Mouse (Mus musculus) cortical plate, adult 2 months (tissue): ENCODE results near the gene Adarb1. TPM values are rescaled to one million over a fixed set of nuclear protein-coding genes. Genes with fewer than 3 reads are reported as not detected.
"Not testable (repeated sequence)": the region's sequence is repeated elsewhere in the genome, so short reads cannot be mapped to it uniquely, and the experiment has no call there.

Source experiments
- H3K27ac ChIP-seq: fragments of 200-500 bp; 2 replicates; pipeline ENCODE4 v1.5.1; 2012; ENCODE audit warnings: low read length, control low read depth, inconsistent platforms; ENCODE audit not compliant: insufficient read depth
- H3K4me1 ChIP-seq: fragments of 200-500 bp; 2 replicates; pipeline ENCODE4 v1.6.1; 2011; ENCODE audit warnings: low read length; ENCODE audit not compliant: control insufficient read depth, insufficient read depth
- H3K4me3 ChIP-seq: fragments of 200-500 bp; 2 replicates; pipeline ENCODE4 v1.5.1; 2011; ENCODE audit warnings: mild to moderate bottlenecking, low read length, control low read depth; ENCODE audit not compliant: insufficient read depth
- CTCF ChIP-seq: fragments of 200-500 bp; IDR thresholded peaks from 2 replicates; pipeline ENCODE4 v1.5.1; 2011; ENCODE audit warnings: mild to moderate bottlenecking, control low read depth, low read length; ENCODE audit not compliant: insufficient read depth; ENCODE audit errors: extremely low read depth
- POLR2A ChIP-seq: fragments of 200-500 bp; IDR thresholded peaks from 2 replicates; pipeline ENCODE4 v1.6.1; 2011; ENCODE audit warnings: mild to moderate bottlenecking, low read length, control low read depth; ENCODE audit not compliant: insufficient read depth; ENCODE audit errors: extremely low read depth
- polyA plus RNA-seq: library from polyadenylated mRNA; depleted of rRNA; stranded (reverse); fragments of >200 nt; gene quantifications from 2 replicates; pipeline ENCODE4 v1.2.3, GENCODE M21; 2012

Gene Adarb1
- polyA plus RNA-seq, 1 experiment = 105 TPM

DNA sequence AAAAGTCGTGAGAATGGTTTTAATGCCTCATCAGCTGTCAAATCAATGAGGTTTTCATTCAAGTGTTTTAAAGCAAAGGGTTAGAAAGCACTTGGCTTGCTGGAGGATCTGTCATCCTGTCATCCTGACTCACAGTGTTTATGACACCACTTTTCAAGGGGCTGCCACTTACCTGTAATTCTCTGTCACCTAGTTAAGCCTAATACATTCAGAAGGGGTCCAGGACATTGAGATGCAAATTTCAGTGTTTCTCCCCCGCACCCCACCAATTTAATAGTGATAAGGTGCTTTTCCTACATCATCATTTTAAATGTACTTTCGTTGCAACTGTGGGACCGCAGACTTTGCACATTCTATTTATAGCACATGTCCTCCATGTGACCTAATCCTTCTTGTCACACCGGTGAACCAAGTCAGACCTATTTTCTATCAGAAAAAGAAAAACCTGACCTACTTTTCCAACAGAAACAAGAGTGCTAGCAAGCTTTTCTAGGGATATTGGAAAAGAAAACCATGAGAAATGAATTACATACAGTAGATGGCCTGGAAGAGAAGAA lies 129.4 kb downstream of the Adarb1 start:
- peaks cover 4% of the 10 kb centered on the region; the same call in 1 of the 2 replicates for H3K4me1 ChIP-seq
- no peak for TF ChIP-seq POLR2A
- no peak for TF ChIP-seq CTCF
- no peak overlapping the region for H3K4me3 ChIP-seq
- no peak overlapping the region for H3K27ac ChIP-seq

GRCm38 (mm10) chr10:77287626-77288025 lies 130.4 kb downstream of the Adarb1 start:
- Histone ChIP-seq H3K27ac (no peak overlapping the region), H3K4me3 (no peak overlapping the region), H3K4me1 (peaks cover 4% of the 10 kb centered on the region; the same call in 1 of the 2 replicates)
- TF ChIP-seq CTCF (no peak), POLR2A (no peak)

DNA sequence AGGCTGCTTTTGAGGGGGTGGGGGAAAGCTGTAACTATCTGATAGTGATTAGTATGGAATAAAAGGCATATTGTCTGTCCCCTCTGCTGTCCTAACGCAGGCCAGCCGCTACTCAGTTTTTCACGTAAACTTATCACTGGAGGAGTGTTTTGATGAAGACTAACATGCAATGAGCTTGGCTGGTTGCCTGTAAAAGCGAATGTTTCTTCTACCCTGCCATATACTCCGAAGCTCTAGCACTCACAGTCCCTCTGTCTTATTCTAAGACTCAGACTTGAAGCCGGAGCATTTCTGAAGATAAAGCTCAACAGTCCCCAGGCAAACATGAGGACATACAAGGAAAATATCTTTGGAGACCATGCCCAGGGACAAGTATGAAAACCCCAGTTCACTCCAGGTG lies 133.2 kb downstream of the Adarb1 start:
- no peak overlapping the region for H3K4me3 ChIP-seq
- peaks cover 1% of the 10 kb centered on the region; the same call in 1 of the 2 replicates for H3K4me1 ChIP-seq
- TF ChIP-seq CTCF (no peak), POLR2A (no peak)
- no peak overlapping the region for H3K27ac ChIP-seq

DNA sequence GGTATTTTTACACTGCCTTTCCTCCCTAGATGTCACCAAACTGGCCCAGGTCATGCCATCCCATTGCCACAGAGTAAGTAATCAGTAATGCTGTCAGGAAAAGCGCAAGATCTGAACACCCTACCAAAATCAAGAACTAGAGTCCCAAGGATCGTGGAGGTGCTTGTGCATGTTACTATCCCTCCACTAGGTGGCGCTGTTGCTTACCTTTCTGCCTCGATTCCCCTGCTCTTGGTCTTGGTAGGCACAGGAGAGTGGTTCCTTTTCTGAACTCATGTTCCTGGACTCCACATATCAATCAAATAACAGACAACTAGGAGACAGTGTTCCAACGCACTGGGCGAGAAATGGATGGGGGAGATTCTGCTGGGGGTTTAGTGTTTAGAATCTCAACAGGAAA lies 135.2 kb downstream of the Adarb1 start:
- H3K4me3 ChIP-seq = no peak overlapping the region
- H3K27ac ChIP-seq = no peak overlapping the region
- H3K4me1 ChIP-seq = no peaks in the 10 kb centered on the region
- TF ChIP-seq CTCF (peak; percentile 100), POLR2A (no peak)

- not testable (repeated sequence) for H3K4me1 ChIP-seq, H3K4me3 ChIP-seq, H3K27ac ChIP-seq
Observed at GRCm38 (mm10) chr10:77282085-77282484, 136.0 kb downstream of the Adarb1 start.

DNA sequence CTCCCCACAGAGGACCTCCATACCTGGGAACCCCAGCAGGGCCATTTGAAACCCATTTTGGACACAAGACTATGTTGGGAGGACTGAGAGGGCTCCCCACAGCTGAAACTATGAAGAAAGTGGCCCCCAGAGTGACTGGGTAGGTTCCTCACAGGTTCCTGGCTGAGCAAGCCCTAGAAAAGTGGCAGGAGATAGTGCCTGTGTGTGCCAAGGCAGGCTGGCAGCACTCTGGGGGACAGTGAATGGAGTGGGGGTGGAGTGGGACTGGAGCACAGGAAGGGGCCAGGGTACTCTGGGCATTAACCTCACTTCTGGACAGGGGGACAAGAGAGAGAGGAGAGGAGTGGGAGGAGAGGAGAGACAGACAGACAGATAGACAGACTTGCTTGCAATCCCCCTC lies 144.3 kb downstream of the Adarb1 start:
- Histone ChIP-seq H3K4me3 (no peak overlapping the region), H3K4me1 (no peaks in the 10 kb centered on the region), H3K27ac (no peak overlapping the region)
- TF ChIP-seq POLR2A = no peak
- TF ChIP-seq CTCF = no peak

DNA sequence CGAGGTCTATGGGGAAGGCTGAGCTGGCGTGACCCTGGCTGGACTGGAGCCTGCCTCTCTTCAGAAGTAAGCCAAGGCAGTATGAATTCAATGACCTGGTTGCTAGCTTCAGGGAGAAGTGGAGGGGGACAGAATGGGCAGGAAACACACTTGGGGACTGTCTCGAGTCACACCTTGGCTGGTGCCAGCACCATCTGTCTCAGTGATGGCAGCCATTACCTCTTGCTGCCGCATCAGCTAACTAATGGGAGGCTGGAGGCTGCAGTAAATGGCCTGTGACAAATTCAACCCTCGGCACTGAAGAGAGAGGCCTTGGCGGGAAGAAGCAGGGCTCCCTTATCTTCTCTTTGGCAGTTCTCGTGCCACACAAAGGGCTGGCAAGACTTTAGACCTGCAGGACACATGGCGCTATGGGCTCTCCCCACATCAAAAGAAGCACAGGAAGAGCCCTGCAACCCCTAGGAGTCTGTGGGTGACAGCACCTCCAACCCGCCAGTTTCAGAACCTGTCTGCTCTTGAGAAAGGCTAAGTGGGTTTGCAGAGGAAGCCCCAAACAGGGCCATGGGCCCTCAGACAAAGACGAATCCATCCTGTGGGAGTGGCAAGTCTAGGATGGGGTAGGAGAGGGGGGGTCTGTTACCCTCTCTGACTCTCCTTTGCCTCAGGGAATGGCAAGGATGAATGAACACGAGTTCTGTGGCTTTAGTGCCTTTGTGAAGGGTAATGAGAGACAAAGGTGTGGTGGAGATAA lies 144.9 kb downstream of the Adarb1 start:
- TF ChIP-seq POLR2A (no peak), CTCF (no peak)
- H3K4me1 ChIP-seq = no peaks in the 10 kb centered on the region
- no peak overlapping the region for H3K4me3 ChIP-seq
- H3K27ac ChIP-seq = no peak overlapping the region

- Histone ChIP-seq H3K4me1 (no peaks in the 10 kb centered on the region), H3K27ac (no peak overlapping the region), H3K4me3 (no peak overlapping the region)
- TF ChIP-seq CTCF = no peak
- TF ChIP-seq POLR2A = no peak
Observed at GRCm38 (mm10) chr10:77269129-77269528, 148.9 kb downstream of the Adarb1 start.

GRCm38 (mm10) chr10:77267027-77267426 lies 151.0 kb downstream of the Adarb1 start:
- no peak for TF ChIP-seq CTCF
- no peak for TF ChIP-seq POLR2A
- H3K4me1 ChIP-seq = no peaks in the 10 kb centered on the region
- H3K27ac ChIP-seq = no peak overlapping the region
- H3K4me3 ChIP-seq = no peak overlapping the region

- TF ChIP-seq CTCF (no peak), POLR2A (no peak)
- Histone ChIP-seq H3K4me3 (no peak overlapping the region), H3K4me1 (no peaks in the 10 kb centered on the region), H3K27ac (no peak overlapping the region)
Observed at GRCm38 (mm10) chr10:77266281-77266680, 151.8 kb downstream of the Adarb1 start.
